Mouse (Mus musculus) kidney, postnatal 10 days (tissue): ENCODE measurements around the gene 1700021F05Rik.

Experiments used
- DNase-seq: peaks from one replicate; pipeline ENCODE4 v3.0.0; 2021; ENCODE audit warnings: mixed read lengths

The 1700021F05Rik gene

DNA sequence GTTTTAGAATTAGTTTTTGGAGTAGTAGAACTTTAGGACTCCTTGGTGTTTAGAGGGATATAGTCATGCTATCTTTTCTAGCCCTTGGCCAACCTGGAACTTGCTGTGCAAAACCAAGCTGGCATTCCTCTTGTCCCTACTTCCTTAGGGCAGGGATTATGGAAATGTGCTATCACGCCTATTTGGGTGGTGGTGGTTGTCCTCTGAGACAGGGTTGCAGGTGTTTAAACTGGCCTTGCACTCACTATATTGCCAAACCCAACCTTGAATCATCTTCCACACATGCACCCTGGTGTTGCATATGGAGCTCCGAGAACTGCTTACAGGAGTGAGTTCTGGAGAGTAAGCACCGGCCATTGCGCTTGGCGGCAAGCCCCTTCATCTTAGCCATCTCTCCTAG, 58.8 kb downstream of the 1700021F05Rik start:
- DNase-seq: no peak

DNA sequence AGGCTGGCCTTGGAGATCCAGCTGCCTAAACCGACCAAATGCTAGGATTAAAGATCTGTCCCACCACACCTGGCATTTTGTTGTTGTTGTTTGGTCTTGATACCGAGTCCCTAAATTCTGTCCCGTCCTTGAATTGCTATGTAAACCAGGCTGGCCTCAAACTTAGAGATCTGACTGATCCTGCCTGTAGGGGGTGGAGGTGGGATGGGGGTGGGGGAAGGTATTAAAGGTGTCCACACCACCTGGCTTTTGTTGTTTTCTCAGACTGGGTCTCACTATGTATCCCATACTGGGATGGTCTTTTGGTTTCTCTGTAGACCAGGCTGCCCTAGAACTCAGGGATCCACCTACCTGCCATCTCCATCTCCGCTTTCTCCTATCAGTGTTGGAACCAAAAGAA, 59.6 kb downstream of the 1700021F05Rik start:
- no peak for DNase-seq

DNA sequence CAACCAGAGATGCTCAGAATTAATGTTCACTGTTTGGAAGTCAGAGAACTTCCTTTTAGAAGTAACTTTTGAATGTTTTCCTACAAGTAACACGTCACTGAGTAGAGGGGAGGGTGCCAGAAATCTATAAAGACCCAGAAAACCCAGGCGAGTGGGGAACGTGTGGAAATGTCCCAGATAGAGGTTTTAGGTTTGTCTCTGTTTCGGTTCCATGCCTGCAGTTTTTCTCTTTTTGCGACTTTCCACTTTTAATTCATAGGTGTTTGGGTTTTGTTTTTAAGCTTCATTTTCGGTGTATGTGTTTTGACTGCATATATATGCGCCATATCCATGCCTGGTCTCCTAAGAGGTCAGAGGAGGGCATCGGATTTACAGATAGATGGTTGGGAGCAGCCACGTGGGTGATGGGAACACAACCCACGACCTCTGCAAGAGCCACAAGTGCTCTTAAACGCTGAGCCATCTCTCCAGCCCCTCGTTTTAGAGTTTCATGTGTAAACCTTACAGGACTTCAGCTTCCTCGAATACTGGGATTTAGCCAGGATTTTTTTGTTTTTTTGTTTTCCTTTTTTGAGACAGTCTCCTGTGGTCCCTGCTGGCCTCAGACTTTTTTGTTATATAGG, 60.5 kb downstream of the 1700021F05Rik start:
- DNase-seq: no peak

DNA sequence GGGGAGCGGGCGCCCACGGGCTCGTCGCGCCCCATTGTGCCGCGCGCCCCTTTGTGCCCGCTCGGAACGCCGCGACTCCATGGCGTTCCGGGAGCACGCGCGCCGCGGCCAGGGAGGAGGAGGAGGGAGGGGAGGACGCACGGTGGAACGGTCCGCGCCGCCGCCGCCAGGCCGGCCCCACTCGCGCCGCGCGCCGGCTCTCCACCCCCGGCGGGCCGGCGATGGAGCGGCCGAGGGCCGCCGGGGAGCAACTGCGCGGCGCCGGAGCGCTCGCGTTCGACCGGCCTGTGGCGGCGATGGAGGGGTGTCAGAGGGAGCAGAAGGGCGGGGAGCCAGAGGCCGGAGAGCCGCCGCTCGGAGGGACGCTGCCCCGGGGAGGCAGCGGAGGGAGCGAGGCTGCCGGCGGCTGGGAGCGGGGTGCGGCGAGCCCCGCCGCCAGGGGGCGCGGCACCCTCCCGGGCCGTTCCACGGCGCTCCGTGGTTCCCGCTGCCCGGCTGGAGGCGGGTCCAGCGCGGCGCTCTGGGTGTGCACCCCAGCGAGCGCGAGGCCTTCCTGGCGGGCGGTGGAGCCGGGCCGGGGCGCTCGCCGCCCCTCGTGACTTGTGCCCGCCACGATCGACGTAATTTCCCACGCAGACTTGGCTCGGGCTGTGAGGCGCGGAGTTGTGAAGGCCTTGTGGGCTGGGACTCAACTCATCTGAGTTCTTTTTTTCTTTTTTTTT, 61.2 kb downstream of the 1700021F05Rik start:
- peak; percentile 92 for DNase-seq

DNA sequence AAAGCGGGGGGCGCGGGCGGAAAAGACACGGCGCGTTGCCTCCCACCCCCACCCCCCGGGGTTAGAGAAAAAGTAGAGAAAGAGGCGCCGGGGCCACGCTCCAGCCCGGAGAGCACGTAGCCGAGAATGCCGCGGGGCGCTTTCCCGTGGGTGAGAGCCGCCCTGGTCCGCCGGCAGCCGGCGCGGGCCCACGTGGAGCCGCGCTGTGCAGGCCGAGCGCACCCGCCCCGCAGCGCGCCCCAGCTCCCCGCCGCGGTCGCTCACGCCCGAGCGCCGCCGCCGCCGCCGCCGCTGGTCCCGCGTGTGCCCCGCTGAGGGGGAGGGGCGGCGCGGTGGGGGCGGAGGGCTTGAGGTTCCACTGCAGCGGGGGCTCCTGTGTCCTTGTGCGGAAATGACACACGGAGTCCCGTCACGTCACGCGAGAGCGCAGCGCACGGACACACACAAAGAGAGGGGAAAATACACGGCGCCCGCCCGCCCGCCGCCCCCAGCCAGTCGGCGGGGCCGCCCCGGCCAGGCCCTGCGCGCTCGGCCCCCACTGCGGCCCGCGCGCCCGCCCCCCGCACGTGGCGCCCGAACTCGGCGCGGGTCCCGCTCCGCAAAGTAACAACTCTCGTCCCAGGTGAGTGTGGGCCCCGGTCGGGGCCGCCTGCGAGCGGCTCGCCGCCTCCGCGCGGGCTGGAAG, 61.9 kb downstream of the 1700021F05Rik start, which contains the start of gene Bend3:
TSS of gene Bend3 (plus strand) at position 81 of the 685 bp plus-strand sequence.
- peak; percentile 76 for DNase-seq

DNA sequence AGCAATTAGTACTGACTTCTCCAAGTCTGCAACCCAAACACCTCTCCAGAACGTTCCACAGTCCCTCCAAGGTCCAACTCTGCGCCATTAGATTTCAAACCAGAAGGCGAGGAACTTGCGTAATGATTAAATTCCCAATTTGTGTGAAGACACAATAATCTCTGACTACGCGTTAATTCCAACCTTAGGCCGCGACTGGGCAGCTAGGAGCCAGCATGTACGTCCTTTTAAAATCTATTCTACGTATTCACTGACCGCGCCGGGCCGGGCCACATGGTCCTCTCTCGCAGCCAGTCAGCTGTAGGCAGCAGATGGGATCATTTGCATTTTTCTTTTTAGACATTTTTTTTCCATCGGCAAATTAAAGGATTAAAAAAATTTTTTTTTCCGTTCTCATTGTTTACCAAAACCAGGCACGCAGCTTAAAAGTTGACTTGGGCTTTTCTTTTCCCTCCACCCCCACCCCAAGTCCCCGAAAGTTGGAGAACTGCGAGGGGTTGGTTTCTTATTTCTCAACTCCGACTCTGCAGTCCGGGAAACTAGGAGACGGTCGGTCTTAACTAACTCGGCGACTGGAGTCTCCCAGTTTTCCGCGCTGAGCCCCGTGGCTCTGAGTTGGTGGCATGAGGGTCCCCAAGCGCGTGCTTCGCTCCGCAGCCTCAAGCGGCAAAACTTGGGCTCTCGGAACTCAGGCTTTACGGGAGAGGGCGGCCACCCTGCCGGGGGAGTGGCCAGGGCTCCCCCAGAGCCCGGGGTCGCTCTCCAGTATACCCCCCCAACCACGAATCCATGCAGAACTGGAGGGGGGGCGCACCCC, 62.7 kb downstream of the 1700021F05Rik start:
- peak; percentile 80 for DNase-seq

DNA sequence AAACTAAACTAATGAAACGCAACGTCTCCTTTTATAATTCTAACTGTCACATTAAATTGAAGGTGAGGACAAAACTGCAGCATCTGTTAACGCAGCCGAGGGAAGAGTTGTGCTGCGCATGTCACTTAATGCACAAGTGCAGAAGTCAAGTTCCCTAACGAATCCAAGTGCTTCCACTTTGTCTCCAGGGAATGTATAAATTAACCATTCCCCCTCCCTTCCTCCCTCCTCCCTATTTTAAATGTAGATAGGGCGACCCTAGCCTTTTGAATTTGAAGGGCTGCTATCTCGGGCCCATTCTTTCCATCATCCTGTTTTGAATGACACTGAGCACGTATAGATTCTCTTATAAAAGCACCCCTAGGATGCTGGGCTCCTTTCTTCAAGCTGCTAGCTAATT, 63.3 kb downstream of the 1700021F05Rik start:
- no peak for DNase-seq

DNA sequence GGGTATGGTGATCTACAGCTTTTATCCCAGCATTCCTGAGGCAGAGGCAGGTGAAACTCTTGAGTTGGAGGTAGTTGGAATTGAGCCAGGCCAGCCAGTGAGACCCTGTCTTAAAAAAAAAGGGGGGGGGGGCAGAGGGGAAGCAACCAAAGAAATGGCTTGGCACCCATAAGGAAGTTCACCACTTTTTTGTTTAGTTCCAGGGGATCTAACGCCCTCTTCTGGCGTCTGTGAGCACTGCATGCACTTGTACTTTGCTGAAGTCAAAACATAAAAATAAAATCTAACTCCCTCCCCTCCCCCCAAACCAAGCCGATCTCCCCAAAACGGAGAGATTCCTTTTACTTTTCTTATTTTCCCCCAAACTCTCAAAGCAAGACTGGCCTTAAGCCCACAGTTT, 65.4 kb downstream of the 1700021F05Rik start:
- peak; percentile 41 for DNase-seq
